Mouse (Mus musculus) embryonic fibroblast, embryonic 13.5 days (primary cell): ENCODE measurements around the gene Aak1.

ENCODE experiments used
- CTCF ChIP-seq: IDR thresholded peaks from 2 replicates; pipeline ENCODE4 v1.5.1; 2011; ENCODE audit warnings: mild to moderate bottlenecking, control low read depth, low read length, moderate library complexity, borderline replicate concordance; ENCODE audit not compliant: insufficient read depth
- POLR2A ChIP-seq: IDR thresholded peaks from 2 replicates; pipeline ENCODE4 v1.6.1; 2011; ENCODE audit warnings: low read depth, mild to moderate bottlenecking, control low read depth, low read length, moderate library complexity

- no peak for TF ChIP-seq POLR2A
- TF ChIP-seq CTCF = no peak
Observed at GRCm38 (mm10) chr6:86899053-86899452, 49.7 kb downstream of the Aak1 start.
